Mouse (Mus musculus) ES-Bruce4 (cell line): ENCODE results near the gene Lamc1.

Source experiments
- CTCF ChIP-seq: IDR thresholded peaks from one replicate; pipeline ENCODE4 v1.8.1; 2011; ENCODE audit warnings: low read depth, low read length
- POLR2A ChIP-seq: IDR thresholded peaks from one replicate; pipeline ENCODE4 v1.8.1; 2011; ENCODE audit warnings: low read length; ENCODE audit not compliant: insufficient read depth

- TF ChIP-seq CTCF (no peak), POLR2A (no peak)
Observed at GRCm38 (mm10) chr1:153321404-153321803, 11.2 kb downstream of the Lamc1 start.
